Mouse (Mus musculus): ENCODE results near the gene Gm10912.

GRCm38 (mm10) chr2:104036316-104036715, 29.3 kb upstream of the Gm10912 start:
- TF ChIP-seq ZNF384 (IDR thresholded peaks at IDR 0.05; ENCODE audit: low read depth, low read length) (no peak), MAFK (IDR thresholded peaks at IDR 0.05; ENCODE audit: insufficient read depth, low read depth, low read length) (no peak), ZC3H11A (IDR thresholded peaks at IDR 0.05; ENCODE audit: borderline replicate concordance, low read depth, low read length) (no peak), CHD2 (IDR thresholded peaks at IDR 0.05; ENCODE audit: low read depth, low read length) (no peak)

All from ES-E14 (cell line).